Mouse (Mus musculus) small intestine, adult 2 months (tissue): ENCODE results near the gene Rufy1.

Source experiments
- CTCF ChIP-seq: fragments of 200-500 bp; IDR thresholded peaks from 2 replicates; pipeline ENCODE4 v1.5.1; 2012; ENCODE audit warnings: low read depth, mild to moderate bottlenecking, control low read depth, inconsistent platforms, low read length, moderate library complexity, mixed read lengths; ENCODE audit not compliant: insufficient replicate concordance, insufficient read length; ENCODE audit errors: extremely low read depth
- POLR2A ChIP-seq: fragments of 200-500 bp; IDR thresholded peaks from 2 replicates; pipeline ENCODE4 v1.6.1; 2012; ENCODE audit warnings: low read depth, mild to moderate bottlenecking, control low read depth, inconsistent platforms, low read length, moderate library complexity

GRCm38 (mm10) chr11:50374286-50375015 is 56.5 kb downstream of the Rufy1 start:
- TF ChIP-seq POLR2A (no peak), CTCF (no peak)
